Mouse (Mus musculus): ENCODE data around the gene Gm10271.

- TF ChIP-seq CTCF (IDR thresholded peaks at IDR 0.05; ENCODE audit: low read depth) (no peak), EP300 (IDR thresholded peaks at IDR 0.05; ENCODE audit: low read depth) (no peak)
Observed at GRCm38 (mm10) chr10:116933794-116934193, 38.6 kb downstream of the Gm10271 start.

All from liver, postnatal 0 days (tissue).